Mouse (Mus musculus) myocyte (in vitro differentiated cells): ENCODE results near the gene Gprc5d.

Source experiments
- CEBPB ChIP-seq: IDR thresholded peaks from 2 replicates; pipeline ENCODE4 v1.6.1; 2011; ENCODE audit warnings: mild to moderate bottlenecking, moderate library complexity; ENCODE audit not compliant: poor library complexity, insufficient read depth, severe bottlenecking
- E2F4 ChIP-seq: IDR thresholded peaks from one replicate; pipeline ENCODE4 v1.6.1; 2011; ENCODE audit warnings: mild to moderate bottlenecking, control low read depth, moderate library complexity; ENCODE audit not compliant: insufficient read depth
- MAX ChIP-seq: IDR thresholded peaks from one replicate; pipeline ENCODE4 v1.6.1; 2011; ENCODE audit warnings: low read depth, mild to moderate bottlenecking, control low read depth
- MYOD1 ChIP-seq, 3 experiments: IDR thresholded peaks; one replicate each; pipeline ENCODE4 v1.6.1; 2011; ENCODE audit warnings: control low read depth in 2 of 3, low read depth in 2 of 3, mild to moderate bottlenecking in 2 of 3, moderate library complexity in 1 of 3; ENCODE audit not compliant: insufficient read length in 2 of 3, control insufficient read depth in 1 of 3
- MYOG ChIP-seq, 3 experiments: IDR thresholded peaks; one replicate each; pipeline ENCODE4 v1.6.1; 2011; ENCODE audit warnings: control low read depth in 2 of 3, low read depth in 2 of 3, mild to moderate bottlenecking in 2 of 3; ENCODE audit not compliant: insufficient read length in 2 of 3, control insufficient read depth in 1 of 3, insufficient read depth in 1 of 3
- POLR2A ChIP-seq: IDR thresholded peaks from one replicate; pipeline ENCODE4 v1.6.1; 2011; ENCODE audit warnings: low read depth, mild to moderate bottlenecking, control low read depth, moderate library complexity; ENCODE audit not compliant: insufficient read length
- POLR2AphosphoS2 ChIP-seq: IDR thresholded peaks from one replicate; pipeline ENCODE4 v1.6.1; 2011; ENCODE audit warnings: low read depth, control low read depth; ENCODE audit not compliant: insufficient read length
- REST ChIP-seq: IDR thresholded peaks from one replicate; pipeline ENCODE4 v1.6.1; 2011; ENCODE audit warnings: mild to moderate bottlenecking, control low read depth, moderate library complexity; ENCODE audit not compliant: insufficient read depth, insufficient read length
- SRF ChIP-seq: IDR thresholded peaks from one replicate; pipeline ENCODE4 v1.6.1; 2011; ENCODE audit warnings: low read depth; ENCODE audit not compliant: control insufficient read depth, insufficient read length
- TCF12 ChIP-seq: IDR thresholded peaks from one replicate; pipeline ENCODE4 v1.6.1; 2011; ENCODE audit warnings: mild to moderate bottlenecking, control low read depth; ENCODE audit not compliant: poor library complexity, insufficient read depth, severe bottlenecking
- TCF3 ChIP-seq: IDR thresholded peaks from one replicate; pipeline ENCODE4 v1.6.1; 2011; ENCODE audit warnings: low read depth, control low read depth; ENCODE audit not compliant: insufficient read length
- USF1 ChIP-seq: IDR thresholded peaks from one replicate; pipeline ENCODE4 v1.6.1; 2011; ENCODE audit warnings: low read depth, mild to moderate bottlenecking, control low read depth, moderate library complexity

GRCm38 (mm10) chr6:135064621-135065020 is 53.5 kb downstream of the Gprc5d start:
- no peak for TF ChIP-seq POLR2A
- TF ChIP-seq SRF = no peak
- no peak for TF ChIP-seq USF1
- no peak for TF ChIP-seq E2F4
- TF ChIP-seq CEBPB = no peak
- TF ChIP-seq MYOG (IDR thresholded peaks at IDR 0.05; ENCODE audit: control insufficient read depth in 1 of 3, insufficient read depth in 1 of 3, insufficient read length in 2 of 3, low read depth in 2 of 3) = no peak
- TF ChIP-seq MYOD1 (IDR thresholded peaks at IDR 0.05; ENCODE audit: control insufficient read depth in 1 of 3, insufficient read length in 2 of 3, low read depth in 2 of 3) = no peak
- TF ChIP-seq MAX = no peak
- no peak for TF ChIP-seq POLR2AphosphoS2
- no peak for TF ChIP-seq REST
- TF ChIP-seq TCF12 = no peak
- no peak for TF ChIP-seq TCF3
